Mouse (Mus musculus): ENCODE data around the gene Ambra1.

DNA sequence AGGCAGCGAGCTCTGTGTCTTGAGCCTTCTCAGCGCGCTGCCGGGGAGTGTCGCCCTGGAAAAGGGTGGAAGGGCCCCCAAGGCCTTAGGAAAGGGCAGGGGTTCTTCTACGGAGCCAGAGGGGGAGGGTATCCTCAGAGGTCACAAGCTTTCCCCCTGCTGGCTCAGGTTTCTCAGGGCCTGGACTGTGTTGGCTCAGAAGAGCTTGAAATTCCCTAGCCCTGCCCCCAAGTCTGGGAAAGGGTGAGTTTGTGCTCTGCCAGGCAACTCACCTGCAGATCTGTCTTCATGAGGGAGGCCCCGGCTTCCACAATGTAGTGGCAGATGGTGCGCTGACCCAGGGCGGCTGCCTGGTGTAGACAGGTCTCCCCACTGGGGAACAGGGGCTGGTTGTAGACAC is 203.5 kb downstream of the Ambra1 start:
- TF ChIP-seq POLR2A (IDR thresholded peaks at IDR 0.05; ENCODE audit: borderline replicate concordance, extremely low read depth, insufficient read depth, insufficient read length, poor library complexity, severe bottlenecking): no peak
- no peak for TF ChIP-seq CTCF (IDR thresholded peaks at IDR 0.05; ENCODE audit: borderline replicate concordance, extremely low read depth, insufficient read depth, insufficient read length)
